Mouse (Mus musculus) kidney, postnatal 0 days (tissue): ENCODE measurements at regions not wholly inside any gene's neighbourhood (a gene's known extent, or its start where the extent isn't known, plus 50 kb on each side); places are given as distances from the start of the nearest gene placed in this dataset.

Experiments used
- ATAC-seq: fragments of 200-750 bp; cut with Nextera tagmentation; replicated peaks from 2 replicates; pipeline ENCODE4 v1.8.0; 2017; ENCODE audit warnings: low read depth, moderate number of reproducible peaks, moderate TSS enrichment, moderate library complexity; ENCODE audit not compliant: low FRiP score
- DNase-seq: peaks from one replicate; pipeline ENCODE4 v3.0.0-alpha.2; 2016; ENCODE audit warnings: low spot score
- H3K27ac ChIP-seq: fragments of 300-500 bp; sonication (generic); 2 replicates; pipeline ENCODE4 v1.5.1; 2014; ENCODE audit warnings: mild to moderate bottlenecking
- H3K27me3 ChIP-seq: fragments of 300-500 bp; sonication (generic); 2 replicates; pipeline ENCODE4 v1.6.1; 2014; ENCODE audit warnings: low read length, mixed read lengths; ENCODE audit not compliant: insufficient read depth
- H3K36me3 ChIP-seq: fragments of 300-500 bp; sonication (generic); 2 replicates; pipeline ENCODE4 v1.6.1; 2014; ENCODE audit warnings: low read length, mixed read lengths; ENCODE audit not compliant: insufficient read depth
- H3K4me1 ChIP-seq: fragments of 300-500 bp; sonication (generic); replicated peaks from 2 replicates; pipeline ENCODE4 v1.6.1; 2014; ENCODE audit warnings: antibody characterized with exemption, low read length, mixed read lengths; ENCODE audit not compliant: insufficient read depth
- H3K4me2 ChIP-seq: fragments of 300-500 bp; sonication (generic); 2 replicates; pipeline ENCODE4 v1.6.1; 2014; ENCODE audit warnings: mild to moderate bottlenecking, low read length, moderate library complexity, mixed read lengths
- H3K4me3 ChIP-seq: fragments of 300-500 bp; sonication (generic); replicated peaks from 2 replicates; pipeline ENCODE4 v1.5.1; 2014; ENCODE audit warnings: low read depth, low read length
- H3K9ac ChIP-seq: fragments of 300-500 bp; sonication (generic); 2 replicates; pipeline ENCODE4 v1.6.1; 2014; ENCODE audit warnings: low read depth, low read length
- H3K9me3 ChIP-seq: fragments of 300-500 bp; sonication (generic); replicated peaks from 2 replicates; pipeline ENCODE4 v1.6.1; 2016; ENCODE audit warnings: low read length, inconsistent platforms, mixed read lengths
- CTCF ChIP-seq: IDR thresholded peaks from 2 replicates; pipeline ENCODE4 v1.5.1; 2016; ENCODE audit warnings: antibody characterized with exemption, low read depth, mild to moderate bottlenecking, moderate library complexity
- WGBS: fragments of 180-500 bp; shearing (Covaris S2); extraction: QIAGEN DNeasy Blood & Tissue Kit; methylation state at CpG from one replicate; pipeline ENCODE4 v1.1.7; 2014; 5-methylcytosine and 5-hydroxymethylcytosine counted together

GRCm38 (mm10) chr13:97441803-97442202, 200.9 kb downstream of the Enc1 start:
- H3K4me2 ChIP-seq, result no peak overlapping the region
- 32% methylated on average over 2 of the region's 2 CpGs for WGBS
- H3K4me1 ChIP-seq, result peaks cover 15% of the 10 kb centered on the region; the same call in 1 of the 2 replicates
- H3K27ac ChIP-seq, result peak overlapping the region; percentile 68
- no peak overlapping the region for H3K9ac ChIP-seq
- H3K27me3 ChIP-seq, result no peaks in the 10 kb centered on the region
- DNase-seq (no peak), ATAC-seq (no peak)
- TF ChIP-seq CTCF, result no peak
- no peaks in the 10 kb centered on the region for H3K9me3 ChIP-seq
- no peak overlapping the region for H3K4me3 ChIP-seq
- no peaks in the 10 kb centered on the region for H3K36me3 ChIP-seq

GRCm38 (mm10) chr13:97439216-97439979, 198.5 kb downstream of the Enc1 start:
- no peak overlapping the region for H3K9ac ChIP-seq
- DNase-seq, result peak; percentile 57

GRCm38 (mm10) chr13:97438692-97439091, 197.8 kb downstream of the Enc1 start:
- Histone ChIP-seq H3K4me1 (peaks cover 21% of the 10 kb centered on the region), H3K27ac (no peak overlapping the region), H3K4me2 (peak overlapping the region; percentile 19), H3K27me3 (no peaks in the 10 kb centered on the region), H3K36me3 (no peaks in the 10 kb centered on the region), H3K4me3 (no peak overlapping the region), H3K9me3 (no peaks in the 10 kb centered on the region), H3K9ac (no peak overlapping the region)
- TF ChIP-seq CTCF, result no peak
- DNase-seq, result no peak
- no peak for ATAC-seq
- WGBS, result 39% methylated on average over 12 of the region's 12 CpGs

More at GRCm38 (mm10) chr13:97439216-97439979, 198.5 kb downstream of the Enc1 start:
- no peaks in the 10 kb centered on the region for H3K36me3 ChIP-seq
- no peaks in the 10 kb centered on the region for H3K27me3 ChIP-seq
- H3K9me3 ChIP-seq, result no peaks in the 10 kb centered on the region
- H3K4me2 ChIP-seq, result peak overlapping the region; percentile 19
- peaks cover 21% of the 10 kb centered on the region for H3K4me1 ChIP-seq
- WGBS, result 24% methylated on average over 16 of the region's 16 CpGs
- H3K27ac ChIP-seq, result no peak overlapping the region
- ATAC-seq, result no peak
- TF ChIP-seq CTCF, result no peak
- H3K4me3 ChIP-seq, result no peak overlapping the region

- no peak overlapping the region for H3K27ac ChIP-seq
- TF ChIP-seq CTCF, result no peak
- H3K4me3 ChIP-seq, result no peak overlapping the region
- no peaks in the 10 kb centered on the region for H3K9me3 ChIP-seq
- no peaks in the 10 kb centered on the region for H3K36me3 ChIP-seq
- WGBS, result 90% methylated on average over 3 of the region's 3 CpGs
- no peaks in the 10 kb centered on the region for H3K27me3 ChIP-seq
- no peak overlapping the region; the same call in 1 of the 2 replicates for H3K4me2 ChIP-seq
- no peak overlapping the region for H3K9ac ChIP-seq
- H3K4me1 ChIP-seq, result peaks cover 21% of the 10 kb centered on the region
- ATAC-seq (no peak), DNase-seq (no peak)
These were observed 197.4 kb downstream of the Enc1 start for GRCm38 (mm10) chr13:97438277-97438676.

GRCm38 (mm10) chr13:97436719-97437350, 195.9 kb downstream of the Enc1 start:
- H3K27me3 ChIP-seq, result no peaks in the 10 kb centered on the region
- 35% methylated on average over 5 of the region's 5 CpGs for WGBS
- H3K4me1 ChIP-seq, result peaks cover 16% of the 10 kb centered on the region
- no peak overlapping the region for H3K27ac ChIP-seq
- H3K4me2 ChIP-seq, result no peak overlapping the region
- TF ChIP-seq CTCF, result no peak
- no peak overlapping the region for H3K4me3 ChIP-seq
- H3K9me3 ChIP-seq, result no peaks in the 10 kb centered on the region
- ATAC-seq (no peak), DNase-seq (no peak)
- no peaks in the 10 kb centered on the region for H3K36me3 ChIP-seq
- no peak overlapping the region for H3K9ac ChIP-seq

GRCm38 (mm10) chr13:97435865-97436718, 195.2 kb downstream of the Enc1 start:
- Histone ChIP-seq H3K9me3 (no peaks in the 10 kb centered on the region), H3K27me3 (no peaks in the 10 kb centered on the region), H3K27ac (peak overlapping the region; percentile 70), H3K4me2 (peak overlapping the region; percentile 63), H3K9ac (peak overlapping the region; percentile 41; the same call in 1 of the 2 replicates), H3K4me3 (peak overlapping the region; percentile 27), H3K4me1 (peaks cover 11% of the 10 kb centered on the region), H3K36me3 (no peaks in the 10 kb centered on the region)
- peak; percentile 40 for ATAC-seq
- TF ChIP-seq CTCF, result no peak
- DNase-seq, result peak; percentile 79
- 8% methylated on average over 24 of the region's 24 CpGs for WGBS
